Mouse (Mus musculus) bone marrow macrophage, adult 2 months (primary cell): Measurements from ENCODE around the gene Methig1. TPM values are rescaled to one million over a fixed set of nuclear protein-coding genes. Genes with fewer than 3 reads are reported as not detected.
A peak's percentile ranks its signal among the peaks of the same experiment; 100 is the strongest.

Source experiments
- H3K27ac ChIP-seq: 2 replicates; pipeline ENCODE4 v1.5.1; 2012; ENCODE audit warnings: low read depth, low read length; ENCODE audit not compliant: insufficient read depth
- H3K4me1 ChIP-seq: 2 replicates; pipeline ENCODE4 v1.6.1; 2012; ENCODE audit warnings: low read length; ENCODE audit not compliant: control insufficient read depth, insufficient read depth
- H3K4me3 ChIP-seq: 2 replicates; pipeline ENCODE4 v1.5.1; 2012; ENCODE audit warnings: mild to moderate bottlenecking, low read length, moderate library complexity; ENCODE audit not compliant: insufficient read depth
- CTCF ChIP-seq: IDR thresholded peaks from 2 replicates; pipeline ENCODE4 v1.5.1; 2012; ENCODE audit warnings: low read depth, mild to moderate bottlenecking, low read length, moderate library complexity
- POLR2A ChIP-seq: IDR thresholded peaks from 2 replicates; pipeline ENCODE4 v1.6.1; 2012; ENCODE audit warnings: mild to moderate bottlenecking, low read depth, low read length, borderline replicate concordance
- polyA plus RNA-seq: library from polyadenylated mRNA; stranded (reverse); fragments of >200 nt; gene quantifications from 2 replicates; pipeline ENCODE4 v1.2.4, GENCODE M21; 2012; ENCODE audit not compliant: missing spikeins, insufficient read depth, insufficient read length

Gene Methig1
- polyA plus RNA-seq, 1 experiment: not detected

GRCm38 (mm10) chr15:100414942-100415341, 62.0 kb downstream of the Methig1 start:
- Histone ChIP-seq H3K27ac (no peak overlapping the region), H3K4me1 (peaks cover 67% of the 10 kb centered on the region), H3K4me3 (no peak overlapping the region)
- TF ChIP-seq CTCF (no peak), POLR2A (no peak)

- no peak overlapping the region for H3K4me3 ChIP-seq
- H3K27ac ChIP-seq: no peak overlapping the region
- TF ChIP-seq CTCF (no peak), POLR2A (no peak)
- peaks cover 71% of the 10 kb centered on the region for H3K4me1 ChIP-seq
Observed at GRCm38 (mm10) chr15:100415684-100416083, 62.7 kb downstream of the Methig1 start.

- no peak overlapping the region for H3K27ac ChIP-seq
- H3K4me1 ChIP-seq: peaks cover 65% of the 10 kb centered on the region
- H3K4me3 ChIP-seq: no peak overlapping the region
- TF ChIP-seq POLR2A (no peak), CTCF (no peak)
Observed at GRCm38 (mm10) chr15:100417854-100418450, 65.0 kb downstream of the Methig1 start.

- Histone ChIP-seq H3K4me1 (peaks cover 59% of the 10 kb centered on the region), H3K27ac (peak overlapping the region; percentile 90), H3K4me3 (no peak overlapping the region; the same call in 1 of the 2 replicates)
- TF ChIP-seq POLR2A (no peak), CTCF (no peak)
Observed at GRCm38 (mm10) chr15:100419311-100419710, 66.4 kb downstream of the Methig1 start.

- TF ChIP-seq CTCF: no peak
- peaks cover 52% of the 10 kb centered on the region for H3K4me1 ChIP-seq
Observed at GRCm38 (mm10) chr15:100419901-100420745, 67.2 kb downstream of the Methig1 start.

GRCm38 (mm10) chr15:100421059-100421757, 68.3 kb downstream of the Methig1 start:
- peak overlapping the region; percentile 92 for H3K27ac ChIP-seq
- peak overlapping the region; percentile 72 for H3K4me3 ChIP-seq
- TF ChIP-seq CTCF (no peak), POLR2A (no peak)
- peaks cover 46% of the 10 kb centered on the region for H3K4me1 ChIP-seq

More at GRCm38 (mm10) chr15:100419901-100420745, 67.2 kb downstream of the Methig1 start:
- Histone ChIP-seq H3K27ac (peak overlapping the region; percentile 90), H3K4me3 (peak overlapping the region; percentile 7; the same call in 1 of the 2 replicates)

GRCm38 (mm10) chr15:100421758-100422197, 68.8 kb downstream of the Methig1 start, which contains the start of gene Gm5475:
Gene Gm5475, plus strand, starts transcription at chr15:100422147.
- H3K27ac ChIP-seq: peak within 1 kb of the TSS; percentile 92
- H3K4me1 ChIP-seq: peaks cover 40% of the 10 kb centered on the region
- H3K4me3 ChIP-seq: peak within 1 kb of the TSS; percentile 72

- H3K4me1 ChIP-seq: peaks cover 35% of the 10 kb centered on the region
- TF ChIP-seq POLR2A (no peak), CTCF (no peak)
- peak overlapping the region; percentile 92 for H3K27ac ChIP-seq
- peak overlapping the region; percentile 72 for H3K4me3 ChIP-seq
Observed at GRCm38 (mm10) chr15:100422476-100422875, 69.5 kb downstream of the Methig1 start.

- peak overlapping the region; percentile 72 for H3K4me3 ChIP-seq
- H3K4me1 ChIP-seq: peaks cover 28% of the 10 kb centered on the region
- TF ChIP-seq POLR2A: peak; percentile 85; the same call in 1 of the 2 replicates
- no peak for TF ChIP-seq CTCF
- peak overlapping the region; percentile 92 for H3K27ac ChIP-seq
Observed at GRCm38 (mm10) chr15:100422899-100423860, 70.2 kb downstream of the Methig1 start.
